Mouse (Mus musculus): ENCODE measurements around the gene Id1. TPM values are rescaled to one million over a fixed set of nuclear protein-coding genes. Genes with fewer than 3 reads are reported as not detected.

Id1 gene
- total and polyA plus RNA-seq, 3 experiments = 0.93 TPM; not detected in 2

- Histone ChIP-seq H3K36me3 (replicated peaks in 1 of 2; ENCODE audit: control insufficient read depth in 1 of 2, insufficient read depth in 1 of 2, low read length in 1 of 2) (no peaks in the 10 kb centered on the region), H3K9ac (ENCODE audit: insufficient read depth, low read depth) (no peak overlapping the region), H3K4me1 (ENCODE audit: control insufficient read depth in 1 of 2, insufficient read depth in 2 of 2) (peaks cover 4 to 19% of the 10 kb centered on the region in 2 experiments), H3K79me2 (replicated peaks; ENCODE audit: control insufficient read depth, extremely low read depth, insufficient read depth, poor library complexity, severe bottlenecking) (no peaks in the 10 kb centered on the region), H3K9me3 (replicated peaks; ENCODE audit: low read length) (no peaks in the 10 kb centered on the region), H3K27ac (ENCODE audit: insufficient read depth, low read depth) (no peak overlapping the region), H3K27me3 (replicated peaks) (peaks cover 26% of the 10 kb centered on the region), H3K4me3 (replicated peaks in 1 of 3; ENCODE audit: low read depth in 2 of 3, low read length in 2 of 3, poor library complexity in 1 of 3) (no peak overlapping the region), H3K4me2 (ENCODE audit: insufficient read depth, low read depth, poor library complexity, severe bottlenecking) (no peak overlapping the region)
- in situ Hi-C loops (cut with MboI; ENCODE audit: low pct_ligation_motif_present, low pct_unique_long_range_greater_than_20kb, low sequenced_read_pairs) (no loop called here), dilution Hi-C loops (cut with MboI; ENCODE audit: extremely low pct_ligation_motif_present, extremely low pct_unique_long_range_greater_than_20kb, low sequenced_read_pairs) (no loop called here)
- TF ChIP-seq BHLHE40 (IDR thresholded peaks at IDR 0.05; ENCODE audit: low read depth, low read length) (no peak), POLR2A (IDR thresholded peaks at IDR 0.05; ENCODE audit: low read depth, low read length) (no peak), CTCF (conservative IDR thresholded peaks at IDR 0.05 in 1 of 2, IDR thresholded peaks at IDR 0.05 in 1 of 2; ENCODE audit: low read depth in 2 of 2, low read length in 2 of 2) (no peak), MAFK (IDR thresholded peaks at IDR 0.05; ENCODE audit: insufficient replicate concordance, low read length) (no peak), MXI1 (IDR thresholded peaks at IDR 0.05; ENCODE audit: low read depth, low read length) (no peak), USF2 (conservative IDR thresholded peaks at IDR 0.05; ENCODE audit: low read depth, low read length) (no peak), TBP (conservative IDR thresholded peaks at IDR 0.05; ENCODE audit: low read depth, low read length) (no peak), ELF1 (IDR thresholded peaks at IDR 0.05; ENCODE audit: low read depth, low read length) (no peak), ZC3H11A (IDR thresholded peaks at IDR 0.05; ENCODE audit: low read depth, low read length) (no peak), ETS1 (conservative IDR thresholded peaks at IDR 0.05; ENCODE audit: low read depth, low read length) (no peak), JUN (IDR thresholded peaks at IDR 0.05; ENCODE audit: insufficient read depth, low read depth, low read length) (no peak), E2F4 (IDR thresholded peaks at IDR 0.05; ENCODE audit: insufficient replicate concordance, low read depth, low read length) (no peak), MAZ (IDR thresholded peaks at IDR 0.05; ENCODE audit: low read depth, low read length) (no peak), RCOR1 (conservative IDR thresholded peaks at IDR 0.05; ENCODE audit: low read depth, low read length) (no peak), TCF12 (IDR thresholded peaks at IDR 0.05; ENCODE audit: low read depth, low read length) (no peak)
- DNase-seq (ENCODE audit: extremely low read depth) = no peak
Measured at GRCm38 (mm10) chr2:152729013-152729635, 6.9 kb upstream of the Id1 start.

DNA sequence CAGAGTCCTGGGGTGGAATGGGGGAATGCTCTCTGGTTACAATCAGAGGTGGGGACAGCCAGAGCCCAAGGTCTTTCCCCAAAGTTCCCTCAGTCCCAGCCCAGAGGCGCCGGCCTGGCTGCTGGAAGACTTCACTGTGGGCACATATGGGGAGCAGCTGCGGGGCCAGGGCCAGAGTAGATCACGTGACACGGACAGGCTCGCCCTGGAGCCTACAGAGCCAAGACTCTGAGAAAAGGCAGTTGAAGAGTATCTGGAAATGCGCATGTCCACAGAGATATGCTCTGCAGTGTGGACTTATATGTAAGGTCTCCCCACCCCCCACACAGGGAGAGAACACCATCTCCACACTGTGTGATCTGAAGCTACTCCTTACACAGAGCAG is 6.4 kb upstream of the Id1 start:
- Histone ChIP-seq H3K4me1 (ENCODE audit: control insufficient read depth in 1 of 2, insufficient read depth in 2 of 2) (peaks cover 4 to 19% of the 10 kb centered on the region in 2 experiments), H3K9me3 (replicated peaks; ENCODE audit: low read length) (no peaks in the 10 kb centered on the region), H3K4me3 (replicated peaks in 1 of 3; ENCODE audit: low read depth in 2 of 3, low read length in 2 of 3, poor library complexity in 1 of 3) (no peak overlapping the region), H3K4me2 (ENCODE audit: insufficient read depth, low read depth, poor library complexity, severe bottlenecking) (no peak overlapping the region), H3K27me3 (replicated peaks) (peaks cover 26% of the 10 kb centered on the region), H3K79me2 (replicated peaks; ENCODE audit: control insufficient read depth, extremely low read depth, insufficient read depth, poor library complexity, severe bottlenecking) (no peaks in the 10 kb centered on the region), H3K36me3 (replicated peaks in 1 of 2; ENCODE audit: control insufficient read depth in 1 of 2, insufficient read depth in 1 of 2, low read length in 1 of 2) (no peaks in the 10 kb centered on the region), H3K27ac (ENCODE audit: insufficient read depth, low read depth) (no peak overlapping the region), H3K9ac (ENCODE audit: insufficient read depth, low read depth) (no peak overlapping the region)
- DNase-seq (ENCODE audit: extremely low read depth) = no peak
- in situ Hi-C loops (cut with MboI; ENCODE audit: low pct_ligation_motif_present, low pct_unique_long_range_greater_than_20kb, low sequenced_read_pairs) (no loop called here), dilution Hi-C loops (cut with MboI; ENCODE audit: extremely low pct_ligation_motif_present, extremely low pct_unique_long_range_greater_than_20kb, low sequenced_read_pairs) (no loop called here)
- TF ChIP-seq MAZ (IDR thresholded peaks at IDR 0.05; ENCODE audit: low read depth, low read length) (no peak), ZKSCAN1 (IDR thresholded peaks at IDR 0.05; ENCODE audit: borderline replicate concordance, low read depth, low read length) (no peak), ELF1 (IDR thresholded peaks at IDR 0.05; ENCODE audit: low read depth, low read length) (no peak), ZNF384 (IDR thresholded peaks at IDR 0.05; ENCODE audit: low read depth, low read length) (no peak), ZMIZ1 (IDR thresholded peaks at IDR 0.05; ENCODE audit: low read depth, low read length) (no peak), RAD21 (IDR thresholded peaks at IDR 0.05; ENCODE audit: low read depth, low read length) (no peak), CHD1 (IDR thresholded peaks at IDR 0.05; ENCODE audit: low read depth, low read length) (no peak), USF2 (conservative IDR thresholded peaks at IDR 0.05; ENCODE audit: low read depth, low read length) (no peak), MAFK (IDR thresholded peaks at IDR 0.05; ENCODE audit: insufficient replicate concordance, low read length) (no peak), UBTF (IDR thresholded peaks at IDR 0.05; ENCODE audit: low read depth, low read length) (no peak), USF1 (IDR thresholded peaks at IDR 0.05; ENCODE audit: low read depth, low read length) (no peak), NRF1 (IDR thresholded peaks at IDR 0.05; ENCODE audit: low read depth, low read length) (no peak)
